ENCODE assay signal across 34 mouse cellular contexts in the genomic region with DNA sequence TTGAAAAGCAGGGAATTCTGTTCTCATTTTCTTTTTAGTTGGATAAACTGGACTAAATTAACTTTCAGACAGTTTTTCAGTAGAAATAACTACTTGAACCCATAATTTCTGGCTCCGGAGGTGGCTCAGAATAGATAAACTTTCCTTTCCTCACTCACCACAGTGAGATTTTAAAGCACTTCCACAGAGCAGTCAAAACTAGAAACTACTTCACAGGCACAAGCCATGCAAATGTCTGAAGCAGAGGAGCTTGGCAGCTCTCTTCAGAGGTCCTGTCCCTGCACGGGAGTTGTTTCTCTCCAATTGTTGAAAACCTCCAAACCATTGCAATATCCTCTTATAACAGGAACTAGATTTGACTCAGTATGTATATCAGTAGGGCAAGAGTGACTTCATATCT.
"Had no signal": no experiment of that assay in that cellular context is flagged by ENCODE, and none has a peak within 500 bp of the region (broad histone marks: within the 10 kb centered on the region; RNA-seq: fewer than 3 reads in every experiment).

No protein-coding gene starts in this region.

- H3K36me3 ChIP-seq: heart, embryonic 12.5 days; heart, embryonic 13.5 days; heart, embryonic 15.5 days; hindbrain, embryonic 12.5 days; hindbrain, embryonic 13.5 days; hindbrain, embryonic 15.5 days; intestine, embryonic 15.5 days; kidney, embryonic 15.5 days had no signal

- H3K27ac ChIP-seq: heart, embryonic 13.5 days; heart, embryonic 15.5 days; hindbrain, embryonic 12.5 days; hindbrain, embryonic 13.5 days; hindbrain, embryonic 14.5 days; hindbrain, embryonic 15.5 days; hindbrain, postnatal 0 days; intestine, embryonic 15.5 days; kidney, embryonic 15.5 days; kidney, postnatal 0 days; layer of hippocampus, adult 2 months; left cerebral cortex, adult 2 months had no signal

- H3K4me1 ChIP-seq: heart, embryonic 12.5 days; heart, embryonic 13.5 days; hindbrain, embryonic 12.5 days; hindbrain, embryonic 13.5 days; hindbrain, embryonic 15.5 days; intestine, embryonic 15.5 days; kidney, embryonic 15.5 days had no signal

- ATAC-seq: hindbrain, embryonic 16.5 days; hindbrain, postnatal 0 days; inflammation-experienced regulatory T-cells, adult 6 months; intestine, embryonic 15.5 days; intestine, embryonic 16.5 days; intestine, postnatal 0 days had no signal

- H3K9ac ChIP-seq: heart, embryonic 12.5 days; heart, embryonic 13.5 days; heart, embryonic 15.5 days; hindbrain, embryonic 12.5 days; hindbrain, embryonic 13.5 days; hindbrain, embryonic 14.5 days; hindbrain, embryonic 15.5 days; intestine, embryonic 15.5 days; kidney, embryonic 15.5 days had no signal

- H3K4me2 ChIP-seq: heart, embryonic 11.5 days; heart, embryonic 12.5 days; heart, embryonic 13.5 days; heart, embryonic 15.5 days; hindbrain, embryonic 12.5 days; hindbrain, embryonic 13.5 days; hindbrain, embryonic 14.5 days; hindbrain, embryonic 15.5 days; intestine, embryonic 15.5 days; kidney, embryonic 15.5 days had no signal

- H3K4me3 ChIP-seq: heart, embryonic 12.5 days; heart, embryonic 13.5 days; heart, embryonic 15.5 days; hindbrain, embryonic 12.5 days; hindbrain, embryonic 13.5 days; hindbrain, embryonic 15.5 days; intestine, embryonic 15.5 days; kidney, embryonic 15.5 days; layer of hippocampus, adult 2 months; left cerebral cortex, adult 2 months had no signal

- H3K27me3 ChIP-seq: heart, embryonic 12.5 days; heart, embryonic 13.5 days; heart, embryonic 15.5 days; hindbrain, embryonic 12.5 days; hindbrain, embryonic 13.5 days; hindbrain, embryonic 15.5 days; intestine, embryonic 15.5 days; kidney, embryonic 15.5 days had no signal

- H3K9me3 ChIP-seq: heart, embryonic 12.5 days; heart, embryonic 13.5 days; heart, embryonic 15.5 days; hindbrain, embryonic 12.5 days; hindbrain, embryonic 13.5 days; hindbrain, embryonic 15.5 days; intestine, embryonic 15.5 days; kidney, embryonic 15.5 days had no signal

- DNase-seq: heart, postnatal 10 days; heart, postnatal 14 days; heart, postnatal 36 days; heart, postnatal 4 days; kidney, adult 11 months; kidney, adult 18-20 months; kidney, adult 2 months; kidney, adult 8-10 months; kidney, adult 9 months; kidney, postnatal 10 days; kidney, postnatal 14 days; kidney, postnatal 25 days; kidney, postnatal 36 days; kidney, postnatal 4 days; layer of hippocampus, adult 9-11 months; layer of hippocampus, postnatal 36 days had no signal
